Mouse (Mus musculus) embryonic facial prominence, embryonic 10.5 days (tissue): ENCODE measurements around the gene Pdlim4. TPM values are rescaled to one million over a fixed set of nuclear protein-coding genes. Genes with fewer than 3 reads are reported as not detected.
A peak's percentile ranks its signal among the peaks of the same experiment; 100 is the strongest.

ENCODE experiments used
- DNase-seq: peaks from one replicate; pipeline ENCODE4 v3.0.0-alpha.2; 2017; ENCODE audit warnings: low spot score
- H3K27ac ChIP-seq: fragments of 300-500 bp; sonication (generic); replicated peaks from 2 replicates; pipeline ENCODE4 v1.5.1; 2016; ENCODE audit warnings: mild to moderate bottlenecking
- H3K27me3 ChIP-seq: fragments of 300-500 bp; sonication (generic); replicated peaks from 2 replicates; pipeline ENCODE4 v1.6.1; 2016; ENCODE audit warnings: low read depth, mild to moderate bottlenecking; ENCODE audit not compliant: poor library complexity, severe bottlenecking
- H3K36me3 ChIP-seq: fragments of 300-500 bp; sonication (generic); replicated peaks from 2 replicates; pipeline ENCODE4 v1.6.1; 2016; ENCODE audit warnings: mild to moderate bottlenecking, moderate library complexity
- H3K4me1 ChIP-seq: fragments of 300-500 bp; sonication (generic); 2 replicates; pipeline ENCODE4 v1.6.1; 2016
- H3K4me3 ChIP-seq: fragments of 300-500 bp; sonication (generic); 2 replicates; pipeline ENCODE4 v1.5.1; 2016; ENCODE audit warnings: mild to moderate bottlenecking, moderate library complexity
- H3K9me3 ChIP-seq: fragments of 300-500 bp; sonication (generic); 2 replicates; pipeline ENCODE4 v1.6.1; 2016; ENCODE audit warnings: mild to moderate bottlenecking
- WGBS: fragments of 180-500 bp; shearing (Covaris S2); methylation state at CpG from one replicate; pipeline ENCODE4 v1.1.7; 2016; 5-methylcytosine and 5-hydroxymethylcytosine counted together
- polyA plus RNA-seq: library from polyadenylated mRNA; unstranded; fragments of >200 nt; fragmentation: Nextera tagmentation; extraction: Ambion mirVana; gene quantifications from 2 replicates; pipeline ENCODE4 v1.2.1, GENCODE M21; 2016

Pdlim4 gene
- polyA plus RNA-seq, 1 experiment from 2014 or later, result 112 TPM

GRCm38 (mm10) chr11:54107239-54107638 is 38.4 kb upstream of the Pdlim4 start:
- DNase-seq, result no peak
- Histone ChIP-seq H3K27ac (no peak overlapping the region; the same call in 1 of the 2 replicates), H3K4me3 (no peak overlapping the region), H3K27me3 (peaks cover 6% of the 10 kb centered on the region), H3K4me1 (peaks cover 20% of the 10 kb centered on the region), H3K36me3 (peaks cover 14% of the 10 kb centered on the region), H3K9me3 (no peaks in the 10 kb centered on the region)
- WGBS, result 94% methylated on average over 7 of the region's 7 CpGs

GRCm38 (mm10) chr11:54106676-54107075 is 37.9 kb upstream of the Pdlim4 start:
- Histone ChIP-seq H3K4me3 (no peak overlapping the region), H3K27ac (no peak overlapping the region), H3K9me3 (no peaks in the 10 kb centered on the region), H3K27me3 (peaks cover 11% of the 10 kb centered on the region), H3K4me1 (peaks cover 19% of the 10 kb centered on the region), H3K36me3 (peaks cover 14% of the 10 kb centered on the region)
- 94% methylated on average over 3 of the region's 3 CpGs for WGBS
- DNase-seq, result no peak

GRCm38 (mm10) chr11:54105011-54105410 is 36.2 kb upstream of the Pdlim4 start:
- H3K36me3 ChIP-seq, result peaks cover under 1% of the 10 kb centered on the region; the same call in 1 of the 2 replicates
- no peak overlapping the region for H3K27ac ChIP-seq
- H3K9me3 ChIP-seq, result no peaks in the 10 kb centered on the region
- WGBS, result 90% methylated on average over 6 of the region's 6 CpGs
- H3K27me3 ChIP-seq, result peaks cover 23% of the 10 kb centered on the region
- peaks cover 34% of the 10 kb centered on the region for H3K4me1 ChIP-seq
- no peak overlapping the region for H3K4me3 ChIP-seq
- no peak for DNase-seq

GRCm38 (mm10) chr11:54102706-54103449 is 34.1 kb upstream of the Pdlim4 start:
- no peak overlapping the region for H3K4me3 ChIP-seq
- peaks cover 36% of the 10 kb centered on the region for H3K4me1 ChIP-seq
- 72% methylated on average over 10 of the region's 10 CpGs for WGBS
- no peaks in the 10 kb centered on the region for H3K9me3 ChIP-seq
- no peaks in the 10 kb centered on the region for H3K36me3 ChIP-seq
- DNase-seq, result peak; percentile 38
- H3K27me3 ChIP-seq, result peaks cover 34% of the 10 kb centered on the region
- no peak overlapping the region for H3K27ac ChIP-seq

GRCm38 (mm10) chr11:54101701-54102100 is 32.9 kb upstream of the Pdlim4 start:
- DNase-seq, result no peak
- Histone ChIP-seq H3K4me3 (peak overlapping the region; percentile 66), H3K27ac (no peak overlapping the region), H3K27me3 (peaks cover 34% of the 10 kb centered on the region), H3K36me3 (no peaks in the 10 kb centered on the region), H3K4me1 (peaks cover 36% of the 10 kb centered on the region), H3K9me3 (no peaks in the 10 kb centered on the region)
- WGBS, result 74% methylated on average over 9 of the region's 9 CpGs

GRCm38 (mm10) chr11:54100692-54101591 is 32.1 kb upstream of the Pdlim4 start:
- Histone ChIP-seq H3K36me3 (no peaks in the 10 kb centered on the region), H3K4me1 (peaks cover 36% of the 10 kb centered on the region), H3K9me3 (no peaks in the 10 kb centered on the region), H3K27me3 (peaks cover 34% of the 10 kb centered on the region), H3K4me3 (peak overlapping the region; percentile 66), H3K27ac (peak overlapping the region; percentile 83)
- peak; percentile 87 for DNase-seq
- under 1% methylated on average over 83 of the region's 83 CpGs for WGBS

GRCm38 (mm10) chr11:54100045-54100691 is 31.4 kb upstream of the Pdlim4 start, which contains the start of gene P4ha2:
TSS of gene P4ha2 (plus strand) at chr11:54100095.
- WGBS, result 52% methylated on average over 10 of the region's 10 CpGs
- no peaks in the 10 kb centered on the region for H3K9me3 ChIP-seq
- no peaks in the 10 kb centered on the region for H3K36me3 ChIP-seq
- peak within 1 kb of the TSS; percentile 66 for H3K4me3 ChIP-seq
- peak within 1 kb of the TSS; percentile 83 for H3K27ac ChIP-seq
- H3K4me1 ChIP-seq, result peaks cover 36% of the 10 kb centered on the region
- peaks cover 34% of the 10 kb centered on the region for H3K27me3 ChIP-seq
- DNase-seq, result no peak

- Histone ChIP-seq H3K4me1 (peaks cover 15% of the 10 kb centered on the region), H3K9me3 (no peaks in the 10 kb centered on the region), H3K36me3 (no peaks in the 10 kb centered on the region), H3K27me3 (no peaks in the 10 kb centered on the region), H3K4me3 (no peak overlapping the region), H3K27ac (no peak overlapping the region)
- DNase-seq, result peak; percentile 57
- WGBS, result 6% methylated on average over 3 of the region's 3 CpGs
These were observed 24.2 kb upstream of the Pdlim4 start for GRCm38 (mm10) chr11:54093000-54093399.

GRCm38 (mm10) chr11:54092188-54092587 is 23.4 kb upstream of the Pdlim4 start:
- no peak for DNase-seq
- no peak overlapping the region for H3K4me3 ChIP-seq
- H3K27me3 ChIP-seq, result no peaks in the 10 kb centered on the region
- 64% methylated on average over 7 of the region's 7 CpGs for WGBS
- H3K4me1 ChIP-seq, result peaks cover 15% of the 10 kb centered on the region
- H3K9me3 ChIP-seq, result no peaks in the 10 kb centered on the region
- H3K27ac ChIP-seq, result no peak overlapping the region
- no peaks in the 10 kb centered on the region for H3K36me3 ChIP-seq

- Histone ChIP-seq H3K36me3 (no peaks in the 10 kb centered on the region), H3K4me3 (no peak overlapping the region), H3K27ac (no peak overlapping the region), H3K27me3 (no peaks in the 10 kb centered on the region), H3K4me1 (peaks cover 15% of the 10 kb centered on the region), H3K9me3 (no peaks in the 10 kb centered on the region)
- WGBS, result 59% methylated on average over 8 of the region's 8 CpGs
- DNase-seq, result no peak
These were observed 22.9 kb upstream of the Pdlim4 start for GRCm38 (mm10) chr11:54091726-54092125.

GRCm38 (mm10) chr11:54090091-54090879 is 21.5 kb upstream of the Pdlim4 start:
- no peak overlapping the region for H3K27ac ChIP-seq
- 90% methylated on average over 1 of the region's 1 CpGs for WGBS
- no peaks in the 10 kb centered on the region for H3K27me3 ChIP-seq
- no peak overlapping the region for H3K4me3 ChIP-seq
- no peak for DNase-seq
- no peaks in the 10 kb centered on the region for H3K36me3 ChIP-seq
- no peaks in the 10 kb centered on the region for H3K9me3 ChIP-seq
- peaks cover 15% of the 10 kb centered on the region for H3K4me1 ChIP-seq

- WGBS, result 52% methylated on average over 5 of the region's 5 CpGs
- no peak overlapping the region for H3K4me3 ChIP-seq
- peak; percentile 76 for DNase-seq
- H3K4me1 ChIP-seq, result peaks cover 15% of the 10 kb centered on the region
- no peaks in the 10 kb centered on the region for H3K36me3 ChIP-seq
- H3K27me3 ChIP-seq, result no peaks in the 10 kb centered on the region
- no peaks in the 10 kb centered on the region for H3K9me3 ChIP-seq
- 0 out of 2 replicates have a peak overlapping the region, but pooled peaks have one; percentile 61 for H3K27ac ChIP-seq
These were observed 20.1 kb upstream of the Pdlim4 start for GRCm38 (mm10) chr11:54088947-54089317.
